Mouse (Mus musculus): ENCODE data around the gene Ints2. TPM values are rescaled to one million over a fixed set of nuclear protein-coding genes. Genes with fewer than 3 reads are reported as not detected.

Ints2 gene
- polyA plus RNA-seq, 1 experiment from 2014 or later: 11.8 TPM

- WGBS: 71% methylated on average over 2 of the region's 2 CpGs
- no peak for ATAC-seq (replicated peaks; ENCODE audit: insufficient number of reproducible peaks, insufficient read depth, low FRiP score, low read depth)
- no peak overlapping the region for H3K9ac ChIP-seq
These were observed 86.6 kb downstream of the Ints2 start for GRCm38 (mm10) chr11:86170743-86171142.

More at GRCm38 (mm10) chr11:86170743-86171142, 86.6 kb downstream of the Ints2 start:
- Histone ChIP-seq H3K36me3 (no peaks in the 10 kb centered on the region), H3K4me1 (replicated peaks) (no peaks in the 10 kb centered on the region), H3K4me2 (no peak overlapping the region), H3K27ac (no peak overlapping the region), H3K4me3 (no peak overlapping the region), H3K27me3 (no peaks in the 10 kb centered on the region), H3K9me3 (replicated peaks) (no peaks in the 10 kb centered on the region)

Other genes with a start within 250 kb of the Ints2 start
- 3.4 and 5.7 TPM in 2 replicates for gene Brip1, start 56.4 kb downstream of the Ints2 start, polyA plus RNA-seq (2015; fragmentation: Nextera tagmentation; extraction: Ambion mirVana)
- 4.7 and 5.5 TPM in 2 replicates for gene Med13, start 100.0 kb upstream of the Ints2 start, polyA plus RNA-seq (2015; fragmentation: Nextera tagmentation; extraction: Ambion mirVana)
- gene Rnft1, start 227.1 kb upstream of the Ints2 start, polyA plus RNA-seq (2015; fragmentation: Nextera tagmentation; extraction: Ambion mirVana): 41.7 and 45.0 TPM in 2 replicates